Mouse (Mus musculus) liver, embryonic 14.5 days (tissue): ENCODE data around the gene Elavl3. TPM values are rescaled to one million over a fixed set of nuclear protein-coding genes. Genes with fewer than 3 reads are reported as not detected.

Source experiments
- ATAC-seq: fragments of 200-750 bp; cut with Nextera tagmentation; 2 replicates; pipeline ENCODE4 v1.8.0; 2017; ENCODE audit warnings: moderate number of reproducible peaks, mild to moderate bottlenecking, moderate library complexity; ENCODE audit not compliant: insufficient read depth
- DNase-seq, 3 experiments: peaks; one replicate each; pipeline ENCODE4 v3.0.0-alpha.2; 2012 to 2013; ENCODE audit warnings: low read depth in 3 of 3, low spot score in 3 of 3
- H3K27ac ChIP-seq: fragments of 300-500 bp; sonication (generic); 2 replicates; pipeline ENCODE4 v1.5.1; 2014; ENCODE audit warnings: moderate library complexity, mild to moderate bottlenecking, control low read depth, inconsistent platforms
- H3K27me3 ChIP-seq: fragments of 300-500 bp; sonication (generic); 2 replicates; pipeline ENCODE4 v1.6.1; 2014; ENCODE audit warnings: mild to moderate bottlenecking, low read length, moderate library complexity; ENCODE audit not compliant: control insufficient read depth, insufficient read depth
- H3K36me3 ChIP-seq: fragments of 300-500 bp; sonication (generic); replicated peaks from 2 replicates; pipeline ENCODE4 v1.6.1; 2014; ENCODE audit warnings: low read depth; ENCODE audit not compliant: control insufficient read depth, insufficient read depth
- H3K4me1 ChIP-seq, 2 experiments: fragments of 200-500 bp in 1 of 2; fragments of 300-500 bp in 1 of 2; sonication (generic) in 1 of 2; replicated peaks; 2 replicates each; pipeline ENCODE4 v1.6.1; 2012 to 2014; ENCODE audit warnings: antibody characterized with exemption in 1 of 2, inconsistent platforms in 1 of 2, low read length in 1 of 2; ENCODE audit not compliant: control insufficient read depth in 2 of 2, insufficient read depth in 2 of 2
- H3K4me2 ChIP-seq: fragments of 300-500 bp; sonication (generic); 2 replicates; pipeline ENCODE4 v1.6.1; 2014; ENCODE audit warnings: low read depth, mild to moderate bottlenecking, control low read depth, moderate library complexity
- H3K4me3 ChIP-seq, 2 experiments: fragments of 200-500 bp in 1 of 2; fragments of 300-500 bp in 1 of 2; sonication (generic) in 1 of 2; 2 replicates each; pipeline ENCODE4 v1.5.1; 2012 to 2014; ENCODE audit warnings: low read depth in 2 of 2, low read length in 2 of 2, mild to moderate bottlenecking in 2 of 2, control low read depth in 1 of 2, inconsistent platforms in 1 of 2, moderate library complexity in 1 of 2; ENCODE audit not compliant: insufficient read depth in 1 of 2
- H3K9ac ChIP-seq: fragments of 300-500 bp; sonication (generic); replicated peaks from 2 replicates; pipeline ENCODE4 v1.6.1; 2014; ENCODE audit warnings: mild to moderate bottlenecking, control low read depth, moderate library complexity
- H3K9me3 ChIP-seq: fragments of 300-500 bp; sonication (generic); 2 replicates; pipeline ENCODE4 v1.6.1; 2016; ENCODE audit warnings: low read length, mixed read lengths; ENCODE audit not compliant: control insufficient read depth
- CTCF ChIP-seq: IDR thresholded peaks from 2 replicates; pipeline ENCODE4 v1.5.1; 2016; ENCODE audit warnings: antibody characterized with exemption, low read depth, control low read depth
- EP300 ChIP-seq: IDR thresholded peaks from 2 replicates; pipeline ENCODE4 v1.6.1; 2016; ENCODE audit warnings: antibody characterized with exemption, low read depth
- WGBS: fragments of 180-500 bp; shearing (Covaris S2); extraction: QIAGEN DNeasy Blood & Tissue Kit; methylation state at CpG from one replicate; pipeline ENCODE4 v1.1.7; 2014; ENCODE audit not compliant: insufficient replicate concordance; 5-methylcytosine and 5-hydroxymethylcytosine counted together
- polyA plus RNA-seq, 2 experiments: library from polyadenylated mRNA; depleted of rRNA in 1 of 2; stranded (reverse) in 1 of 2; unstranded in 1 of 2; fragments of >200 nt; fragmentation: Nextera tagmentation in 1 of 2; extraction: Ambion mirVana in 1 of 2; gene quantifications; 2 replicates each; pipeline versions ENCODE4 v1.2.1 to v1.2.3; 2012 to 2014

The Elavl3 gene
- polyA plus RNA-seq, 2 experiments: 0.01 TPM; not detected in 1

DNA sequence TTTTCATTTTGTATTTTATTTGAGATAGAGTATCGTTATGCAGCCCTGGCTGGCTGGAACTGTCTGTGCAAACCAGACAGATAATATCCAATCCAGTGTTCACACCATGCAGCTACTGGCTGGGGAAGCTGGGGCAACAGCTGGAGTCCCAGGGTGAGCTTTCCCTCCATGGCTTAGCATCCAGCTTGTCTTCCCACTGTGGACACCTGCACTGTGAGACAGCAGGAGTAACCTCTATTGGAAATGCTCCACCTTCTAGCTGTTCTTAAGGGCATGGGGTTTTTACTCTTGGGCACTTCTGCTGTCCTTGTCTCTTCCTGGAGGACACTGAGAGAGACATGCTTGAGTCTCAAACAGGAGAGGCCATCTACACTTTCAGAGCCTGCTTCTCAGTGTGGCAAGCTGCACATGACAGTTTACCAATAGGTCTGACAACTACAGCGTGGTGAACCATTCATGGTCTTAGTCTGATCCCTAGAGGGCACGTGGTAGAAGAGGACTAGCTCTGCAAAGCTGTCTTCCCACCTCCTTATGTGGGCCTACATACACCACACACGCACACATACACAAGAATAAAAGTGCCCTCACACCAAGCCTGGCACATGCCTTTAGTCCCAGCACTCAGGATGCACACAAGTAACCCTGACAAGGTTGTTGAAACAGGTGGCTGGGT is 18.2 kb upstream of the Elavl3 start:
- ATAC-seq (no peak), DNase-seq (no peak)
- H3K4me1 ChIP-seq: peaks cover 0 to 6% of the 10 kb centered on the region in 2 experiments; a peak in 2 of 4 replicates
- H3K4me2 ChIP-seq: peak overlapping the region; percentile 73
- H3K27me3 ChIP-seq: no peaks in the 10 kb centered on the region
- no peak overlapping the region for H3K9ac ChIP-seq
- H3K27ac ChIP-seq: no peak overlapping the region
- H3K36me3 ChIP-seq: no peaks in the 10 kb centered on the region; the same call in 1 of the 2 replicates
- H3K4me3 ChIP-seq: peak overlapping the region; percentile 57 to 75
- WGBS: 64% methylated on average over 4 of the region's 4 CpGs
- TF ChIP-seq CTCF (no peak), EP300 (no peak)
- no peaks in the 10 kb centered on the region for H3K9me3 ChIP-seq

DNA sequence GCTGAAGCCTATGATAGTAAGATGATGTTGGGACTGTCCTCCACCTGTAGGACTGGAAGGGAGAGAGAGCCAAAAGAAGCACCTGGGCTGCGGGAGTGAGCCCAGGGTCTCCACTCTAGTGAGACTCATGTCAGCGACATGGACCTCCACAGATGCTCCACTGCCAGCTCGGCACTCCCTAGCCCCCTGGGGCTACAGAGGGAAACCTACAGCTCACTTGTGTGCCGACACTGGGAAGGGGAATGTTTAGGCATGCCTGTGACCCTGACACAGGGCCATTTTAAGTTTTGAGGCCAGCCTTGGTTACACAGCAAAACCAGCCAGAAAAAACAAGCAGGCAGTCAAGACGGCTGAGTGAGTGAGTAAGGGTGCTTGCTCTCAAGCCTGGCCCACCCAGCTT is 15.4 kb upstream of the Elavl3 start:
- DNase-seq (no peak), ATAC-seq (no peak)
- no peaks in the 10 kb centered on the region for H3K9me3 ChIP-seq
- no peak overlapping the region for H3K27ac ChIP-seq
- H3K4me2 ChIP-seq: no peak overlapping the region
- H3K4me3 ChIP-seq: no peak overlapping the region
- no peak overlapping the region for H3K9ac ChIP-seq
- H3K27me3 ChIP-seq: no peaks in the 10 kb centered on the region
- WGBS: 79% methylated on average over 5 of the region's 5 CpGs
- peaks cover 0 to 6% of the 10 kb centered on the region in 2 experiments; a peak in 2 of 4 replicates for H3K4me1 ChIP-seq
- peaks cover 9% of the 10 kb centered on the region for H3K36me3 ChIP-seq
- no peak for TF ChIP-seq CTCF
- no peak for TF ChIP-seq EP300

DNA sequence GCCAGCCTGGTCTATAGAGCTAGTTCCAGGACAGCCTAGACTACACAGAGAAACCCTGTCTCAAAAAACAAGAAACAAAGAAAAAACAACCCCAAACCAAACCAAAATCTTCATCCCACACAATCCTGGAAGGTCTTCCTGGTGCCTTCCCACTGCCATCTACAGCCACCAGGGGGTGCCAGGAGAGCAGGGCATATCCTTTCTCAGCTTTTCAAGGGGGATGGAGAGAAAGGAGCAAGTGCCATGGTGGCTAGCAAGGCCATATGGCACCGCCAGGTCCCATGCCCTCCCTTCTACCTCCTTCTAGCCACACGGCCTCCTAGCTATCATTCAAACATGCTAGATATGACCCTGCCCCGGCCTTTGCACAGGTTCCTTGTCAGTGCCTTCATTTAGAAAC is 14.6 kb upstream of the Elavl3 start:
- TF ChIP-seq CTCF: peak; percentile 96
- no peak for TF ChIP-seq EP300
- H3K4me1 ChIP-seq: peaks cover 0 to 6% of the 10 kb centered on the region in 2 experiments; a peak in 2 of 4 replicates
- ATAC-seq: no peak
- no peak overlapping the region for H3K9ac ChIP-seq
- H3K4me3 ChIP-seq: no peak overlapping the region
- H3K27ac ChIP-seq: no peak overlapping the region
- 57% methylated on average over 3 of the region's 3 CpGs for WGBS
- H3K27me3 ChIP-seq: no peaks in the 10 kb centered on the region
- DNase-seq: peak in 1 of 3 experiments; percentile 32
- peaks cover 9% of the 10 kb centered on the region for H3K36me3 ChIP-seq
- H3K9me3 ChIP-seq: no peaks in the 10 kb centered on the region
- no peak overlapping the region for H3K4me2 ChIP-seq

DNA sequence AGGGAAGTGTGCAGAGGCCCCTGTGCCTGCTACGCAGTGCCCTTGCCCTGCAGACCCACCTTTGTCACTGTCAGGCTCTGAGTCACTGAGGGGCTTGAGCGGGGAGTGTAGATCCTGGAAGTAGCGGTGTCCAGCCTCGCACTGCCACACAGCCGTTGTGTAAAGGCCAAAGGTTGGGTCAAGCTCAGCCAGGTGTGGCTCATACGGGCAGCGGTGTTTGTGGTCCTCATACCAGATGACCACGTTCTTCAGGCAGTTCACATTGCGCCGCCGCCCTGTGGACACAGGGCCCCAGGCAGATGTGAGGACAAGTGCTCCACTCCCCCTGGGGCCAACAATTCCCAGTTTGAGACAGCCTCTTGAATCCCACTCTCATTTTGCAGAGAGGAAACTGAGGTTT is 13.8 kb upstream of the Elavl3 start:
- Histone ChIP-seq H3K9me3 (no peaks in the 10 kb centered on the region), H3K4me3 (no peak overlapping the region), H3K4me2 (no peak overlapping the region), H3K9ac (no peak overlapping the region), H3K27me3 (no peaks in the 10 kb centered on the region), H3K36me3 (peaks cover 9% of the 10 kb centered on the region), H3K27ac (no peak overlapping the region), H3K4me1 (peaks cover 0 to 6% of the 10 kb centered on the region in 2 experiments; a peak in 2 of 4 replicates)
- DNase-seq (no peak), ATAC-seq (no peak)
- WGBS: 85% methylated on average over 11 of the region's 11 CpGs
- TF ChIP-seq EP300 (no peak), CTCF (no peak)

DNA sequence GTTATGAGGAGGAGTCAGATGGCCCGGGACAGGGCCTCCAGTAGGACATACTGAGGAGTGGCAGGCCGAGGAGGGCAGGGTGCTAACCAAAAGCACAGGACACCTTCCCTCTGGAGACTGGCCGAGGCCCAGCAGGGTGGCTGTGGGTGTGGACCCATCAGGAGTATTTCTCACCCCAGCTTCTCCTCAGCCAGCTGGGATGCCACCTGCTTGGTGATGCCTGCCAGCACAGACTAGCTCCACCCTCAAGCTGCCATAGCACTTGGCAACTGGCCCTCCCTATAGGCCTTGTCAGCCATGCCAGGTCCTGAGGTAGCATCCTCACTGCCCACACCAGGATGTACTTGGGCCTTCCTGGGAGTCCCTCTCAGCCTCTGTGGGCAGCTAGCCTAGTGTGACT is 12.5 kb upstream of the Elavl3 start:
- Histone ChIP-seq H3K4me1 (no peaks in the 10 kb centered on the region), H3K27ac (no peak overlapping the region), H3K9ac (no peak overlapping the region), H3K9me3 (no peaks in the 10 kb centered on the region), H3K4me2 (no peak overlapping the region), H3K27me3 (no peaks in the 10 kb centered on the region), H3K4me3 (no peak overlapping the region), H3K36me3 (peaks cover 12% of the 10 kb centered on the region)
- WGBS: 62% methylated on average over 3 of the region's 3 CpGs
- TF ChIP-seq CTCF (no peak), EP300 (no peak)
- no peak for ATAC-seq
- no peak for DNase-seq
